Mouse (Mus musculus): ENCODE measurements around the gene Klhl22.

DNA sequence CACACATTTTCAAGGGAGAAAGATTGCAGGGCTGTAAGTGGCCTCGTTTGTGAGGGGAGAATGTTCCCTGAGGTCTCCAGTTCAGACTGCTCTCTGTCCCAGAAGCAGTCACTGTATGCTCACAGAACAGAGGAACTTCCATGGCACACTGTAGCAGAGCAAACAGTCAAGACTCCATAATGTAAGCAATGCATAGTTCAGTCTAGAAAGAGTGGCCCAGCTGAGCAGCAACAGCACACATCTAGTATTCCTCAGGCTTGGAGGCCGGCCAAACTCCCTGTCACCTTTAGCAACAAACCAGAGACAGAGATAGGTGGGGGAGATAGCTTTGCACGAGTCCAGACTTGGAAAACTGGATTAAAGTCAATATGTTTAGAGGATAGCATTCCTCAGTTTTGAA, 6.4 kb upstream of the Klhl22 start:
- no peak for TF ChIP-seq CTCF (IDR thresholded peaks at IDR 0.05; ENCODE audit: borderline replicate concordance, control insufficient read depth, extremely low read depth, insufficient read depth, low read length, poor library complexity)
- TF ChIP-seq POLR2A (IDR thresholded peaks at IDR 0.05; ENCODE audit: control insufficient read depth, extremely low read depth, insufficient read depth, low read length, poor library complexity) = no peak

Measured in thymus, adult 2 months (tissue).